24 mouse cellular contexts compared by ENCODE assay signal in the genomic region with DNA sequence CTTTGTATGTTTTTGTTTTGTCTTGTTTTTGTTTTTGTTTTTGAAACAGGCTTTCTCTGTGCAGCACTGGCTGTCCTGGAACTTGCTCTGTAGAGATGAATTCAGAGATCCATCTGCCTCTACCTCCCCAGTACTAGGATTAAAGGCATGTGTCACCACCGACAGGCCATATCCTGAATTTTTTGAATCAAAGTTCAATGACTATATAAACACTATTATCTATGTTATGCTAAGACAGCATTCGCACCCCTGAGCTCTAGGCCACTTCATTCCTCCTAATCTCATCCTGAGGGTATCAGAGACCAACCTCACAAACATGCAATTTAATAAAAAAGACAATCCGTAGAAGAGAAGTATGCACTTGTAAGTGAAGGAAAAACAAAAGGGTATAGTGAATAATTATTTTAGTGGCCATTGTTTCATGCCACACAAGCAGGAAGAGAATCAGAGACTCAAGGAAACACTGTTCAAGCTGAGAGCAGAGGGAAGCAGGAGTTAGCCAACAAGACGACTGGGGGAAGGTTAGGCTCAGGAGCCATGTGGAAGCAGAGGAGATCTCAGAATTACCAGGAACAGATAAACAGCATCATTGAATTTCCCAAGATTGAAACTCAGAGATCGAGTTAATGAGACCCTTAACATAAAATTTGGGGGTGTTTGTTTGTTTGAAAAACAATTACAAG.
"Had no signal": no experiment of that assay in that cellular context is flagged by ENCODE, and none has a peak within 500 bp of the region (broad histone marks: within the 10 kb centered on the region; RNA-seq: fewer than 3 reads in every experiment).

No protein-coding gene starts in this region.

- ATAC-seq: hindbrain, postnatal 0 days had no signal

- DNase-seq: gastrocnemius, postnatal 14 days; gastrocnemius, postnatal 36 days; heart, adult 11 months; heart, adult 2 months; heart, postnatal 14 days; heart, postnatal 36 days; kidney, adult 18-20 months; kidney, adult 8-10 months; kidney, postnatal 10 days; kidney, postnatal 25 days; kidney, postnatal 4 days; liver; liver, embryonic 13.5 days had no signal

- H3K4me1 ChIP-seq: heart, embryonic 13.5 days; heart, embryonic 15.5 days; hindbrain, embryonic 13.5 days; hindbrain, embryonic 15.5 days; limb, embryonic 10.5 days; limb, embryonic 12.5 days had no signal

- H3K27ac ChIP-seq: heart, adult 2 months; heart, embryonic 13.5 days; heart, embryonic 15.5 days; hindbrain, embryonic 13.5 days; hindbrain, embryonic 15.5 days; hindbrain, postnatal 0 days; layer of hippocampus, adult 2 months; left cerebral cortex, adult 2 months; limb, embryonic 10.5 days; limb, embryonic 12.5 days; liver, embryonic 13.5 days had no signal

- H3K9me3 ChIP-seq: heart, embryonic 13.5 days; heart, embryonic 15.5 days; hindbrain, embryonic 13.5 days; hindbrain, embryonic 15.5 days; limb, embryonic 10.5 days; limb, embryonic 12.5 days; liver, embryonic 13.5 days had no signal

- H3K9ac ChIP-seq: heart, embryonic 13.5 days; heart, embryonic 15.5 days; hindbrain, embryonic 13.5 days; hindbrain, embryonic 15.5 days; limb, embryonic 12.5 days; liver, embryonic 13.5 days had no signal

- H3K4me3 ChIP-seq: heart, adult 2 months; heart, embryonic 13.5 days; heart, embryonic 15.5 days; hindbrain, embryonic 13.5 days; hindbrain, embryonic 15.5 days; layer of hippocampus, adult 2 months; left cerebral cortex, adult 2 months; limb, embryonic 10.5 days; limb, embryonic 12.5 days; liver, embryonic 13.5 days had no signal

- H3K4me2 ChIP-seq: heart, embryonic 11.5 days; heart, embryonic 13.5 days; heart, embryonic 15.5 days; hindbrain, embryonic 13.5 days; hindbrain, embryonic 15.5 days; limb, embryonic 12.5 days; liver, embryonic 11.5 days; liver, embryonic 13.5 days had no signal

- H3K36me3 ChIP-seq: heart, embryonic 13.5 days; heart, embryonic 15.5 days; hindbrain, embryonic 13.5 days; hindbrain, embryonic 15.5 days; limb, embryonic 10.5 days; limb, embryonic 12.5 days; liver, embryonic 13.5 days had no signal

- H3K27me3 ChIP-seq: heart, embryonic 13.5 days; heart, embryonic 15.5 days; hindbrain, embryonic 13.5 days; hindbrain, embryonic 15.5 days; limb, embryonic 12.5 days; liver, embryonic 13.5 days had no signal
